Mouse (Mus musculus): ENCODE measurements around the gene Acsbg1.
A peak's percentile ranks its signal among the peaks of the same experiment; 100 is the strongest.

The Acsbg1 gene

DNA sequence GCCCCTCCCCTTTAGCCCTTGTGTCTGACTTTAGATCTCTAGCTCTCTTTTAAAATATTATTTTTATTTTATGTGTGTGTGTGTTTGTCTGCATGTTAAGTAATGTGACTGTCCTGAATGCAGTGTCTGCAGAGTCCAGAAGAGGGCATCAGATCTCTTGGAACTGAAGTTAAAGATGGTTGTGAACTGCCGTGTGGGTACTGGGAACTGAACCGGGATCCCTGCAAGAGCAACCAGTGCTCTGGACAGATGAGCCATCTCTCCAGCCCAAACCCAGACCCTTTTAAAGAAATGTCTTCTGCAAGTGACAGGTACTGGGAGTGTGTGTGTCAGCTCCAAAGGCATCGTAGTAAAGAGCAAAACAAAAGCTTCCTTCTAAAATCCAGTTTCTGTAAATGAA is 4.4 kb upstream of the Acsbg1 start:
- DNase-seq: no peak

- no peak for DNase-seq
These were observed 2.7 kb upstream of the Acsbg1 start for GRCm38 (mm10) chr9:54664358-54664757.

GRCm38 (mm10) chr9:54658773-54659172 is 2.9 kb downstream of the Acsbg1 start:
- DNase-seq: no peak

- no peak for DNase-seq
These were observed 5.3 kb downstream of the Acsbg1 start for GRCm38 (mm10) chr9:54656402-54656801.

GRCm38 (mm10) chr9:54655846-54656245 is 5.8 kb downstream of the Acsbg1 start:
- DNase-seq: no peak

GRCm38 (mm10) chr9:54652778-54653177 is 8.9 kb downstream of the Acsbg1 start:
- no peak for DNase-seq

DNA sequence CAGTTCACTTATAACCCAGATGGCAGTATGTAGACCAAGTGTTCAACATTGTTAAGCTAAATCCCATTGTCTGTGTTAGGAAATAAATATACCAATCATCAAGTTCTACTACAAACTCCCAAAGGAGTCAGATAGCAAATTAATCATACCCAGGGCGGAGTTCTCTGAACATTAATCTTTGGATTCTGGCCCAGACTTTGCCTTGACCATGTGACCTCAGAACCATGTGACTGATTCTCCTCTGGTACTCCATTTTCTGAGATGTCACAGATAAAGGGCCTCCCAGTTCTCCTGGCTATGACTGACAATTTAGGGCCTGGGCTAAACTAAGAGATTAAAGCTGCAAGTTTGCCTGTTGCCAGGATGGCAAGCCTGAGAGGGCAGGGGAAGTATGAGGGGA is 12.3 kb downstream of the Acsbg1 start:
- no peak for DNase-seq

- DNase-seq: no peak
These were observed 14.2 kb downstream of the Acsbg1 start for GRCm38 (mm10) chr9:54647456-54647855.

DNA sequence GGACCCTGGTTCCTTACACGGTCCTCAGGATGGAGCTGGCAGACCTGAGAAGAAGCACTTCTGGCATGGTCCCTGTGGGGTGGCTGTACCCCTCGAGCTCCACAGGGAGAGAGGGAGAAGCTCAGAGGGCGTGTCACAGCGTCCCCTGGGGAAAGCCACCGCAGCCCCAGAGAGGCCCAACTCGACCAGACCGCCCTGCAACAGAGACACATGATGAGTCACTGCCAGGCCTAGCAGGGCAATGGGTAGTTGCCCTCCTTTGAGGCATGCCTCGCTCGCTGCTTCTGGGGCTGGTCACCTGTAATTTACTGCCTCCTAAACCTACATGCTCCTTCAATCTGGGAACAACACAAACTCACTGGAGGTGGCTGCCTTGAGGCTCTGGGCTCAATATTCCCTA is 15.4 kb downstream of the Acsbg1 start:
- no peak for DNase-seq

DNA sequence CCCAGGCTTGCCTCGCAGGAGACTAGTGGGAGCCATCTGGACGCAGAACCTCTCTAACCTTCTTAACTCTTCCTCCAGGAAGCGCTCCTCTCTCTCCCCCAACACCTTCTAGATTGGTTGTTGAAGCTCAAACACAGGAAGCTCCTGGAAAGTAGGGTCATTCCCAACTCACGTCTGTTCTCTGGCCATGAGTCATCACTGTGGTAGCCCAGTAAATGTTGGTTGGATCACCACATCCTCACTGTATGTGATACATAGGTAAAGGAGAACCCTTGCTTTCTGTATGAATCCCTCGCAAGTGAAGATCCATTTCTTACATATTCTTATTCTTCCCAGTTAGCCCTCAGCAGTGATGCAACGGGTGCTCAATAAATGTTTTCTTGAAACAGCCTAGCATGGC is 16.1 kb downstream of the Acsbg1 start:
- DNase-seq: no peak

- no peak for DNase-seq
These were observed 18.5 kb downstream of the Acsbg1 start for GRCm38 (mm10) chr9:54643179-54643578.

GRCm38 (mm10) chr9:54642556-54642955 is 19.1 kb downstream of the Acsbg1 start:
- no peak for DNase-seq

DNA sequence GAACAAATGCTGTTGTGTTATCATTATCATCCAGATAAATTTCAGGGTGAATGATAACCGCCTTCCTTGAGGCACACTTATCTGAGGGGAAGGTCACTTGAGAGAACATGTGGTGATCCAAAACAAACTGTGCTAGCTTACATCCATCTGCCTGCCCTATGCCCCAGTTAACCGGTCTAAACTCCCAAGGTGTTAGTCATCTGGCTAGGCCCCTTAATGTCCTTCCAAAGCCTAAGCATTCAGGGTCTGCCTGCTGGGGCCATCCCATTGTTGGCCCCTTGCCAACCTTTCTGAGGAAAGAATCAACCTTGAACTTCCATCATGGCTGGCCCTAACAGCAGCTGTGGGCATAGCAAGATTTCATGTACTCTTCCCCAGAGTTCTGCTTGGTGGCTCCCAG is 19.5 kb downstream of the Acsbg1 start:
- DNase-seq: no peak

DNA sequence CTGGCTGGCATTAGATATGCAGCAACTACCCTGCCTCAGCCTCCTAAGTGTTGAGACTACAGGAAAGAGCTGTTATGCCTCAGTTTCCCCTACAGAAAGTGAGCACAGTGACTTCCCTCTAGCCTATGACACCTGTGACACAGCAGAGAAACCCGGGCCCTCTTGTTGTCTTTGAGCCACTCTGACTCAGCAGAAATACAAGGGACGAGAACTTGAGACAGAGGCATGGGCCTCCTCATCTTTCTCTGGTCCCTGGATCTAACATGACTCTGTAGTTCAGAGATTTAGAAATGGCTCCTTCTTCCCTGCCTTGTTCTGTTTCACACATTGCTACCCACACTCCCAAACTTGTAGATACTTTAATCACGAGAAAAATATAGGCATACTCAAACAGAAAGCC is 20.1 kb downstream of the Acsbg1 start:
- no peak for DNase-seq

GRCm38 (mm10) chr9:54639192-54639591 is 22.5 kb downstream of the Acsbg1 start:
- DNase-seq: no peak

- DNase-seq: no peak
These were observed 24.0 kb downstream of the Acsbg1 start for GRCm38 (mm10) chr9:54637510-54638314.

GRCm38 (mm10) chr9:54633401-54633800 is 28.3 kb downstream of the Acsbg1 start:
- DNase-seq: no peak

GRCm38 (mm10) chr9:54630905-54631304 is 30.8 kb downstream of the Acsbg1 start:
- DNase-seq: no peak

DNA sequence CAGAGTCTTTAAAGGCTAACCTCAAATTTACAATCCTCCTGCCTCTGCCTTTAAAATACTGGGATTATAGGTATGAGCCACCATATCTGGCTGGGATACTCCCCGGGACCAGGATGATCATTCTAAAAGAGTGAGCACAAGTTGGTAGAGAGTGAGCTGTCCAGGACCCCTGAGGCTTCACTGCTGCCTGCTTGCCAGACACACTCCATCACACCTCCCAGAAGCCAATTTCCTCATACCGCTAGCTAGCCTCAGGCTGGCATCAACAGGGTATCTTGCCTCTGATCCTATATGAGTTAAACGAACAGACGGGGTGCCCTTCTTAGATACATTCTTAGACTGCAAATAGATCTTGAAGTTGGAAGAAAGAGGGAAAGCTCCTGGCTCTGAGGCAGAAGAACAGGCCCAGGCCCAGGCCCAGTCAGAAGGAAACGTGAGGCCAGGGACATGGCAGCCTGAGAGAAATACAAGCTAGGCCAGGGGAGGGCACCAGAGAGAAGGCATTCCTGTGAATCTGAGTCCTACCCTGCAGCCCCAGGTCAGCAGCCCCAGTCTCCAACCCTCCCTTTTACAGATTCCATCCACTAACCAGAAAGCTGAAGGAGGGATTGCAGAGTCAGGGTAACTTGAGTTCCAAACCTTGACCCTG is 31.9 kb downstream of the Acsbg1 start:
- DNase-seq: no peak

GRCm38 (mm10) chr9:54628752-54629151 is 32.9 kb downstream of the Acsbg1 start:
- DNase-seq: no peak

DNA sequence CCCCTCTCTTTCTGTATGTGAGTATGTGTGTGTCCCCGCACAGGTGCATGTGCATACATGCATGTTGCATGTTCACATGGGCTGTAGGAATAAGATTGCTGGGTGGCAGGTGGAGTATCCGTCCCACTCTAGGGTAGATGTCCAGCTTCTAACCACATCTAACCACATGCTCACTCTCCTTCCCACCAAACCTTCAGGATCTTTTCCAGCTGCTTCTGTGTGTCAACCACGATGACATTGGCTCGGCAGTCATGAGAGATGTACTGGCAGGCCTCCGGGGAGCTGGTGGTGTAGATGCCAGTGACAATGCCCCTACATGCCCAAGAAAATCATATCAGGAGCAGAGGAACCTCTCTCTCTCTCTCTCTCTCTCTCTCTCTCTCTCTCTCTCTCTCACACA is 34.4 kb downstream of the Acsbg1 start:
- no peak for DNase-seq

DNA sequence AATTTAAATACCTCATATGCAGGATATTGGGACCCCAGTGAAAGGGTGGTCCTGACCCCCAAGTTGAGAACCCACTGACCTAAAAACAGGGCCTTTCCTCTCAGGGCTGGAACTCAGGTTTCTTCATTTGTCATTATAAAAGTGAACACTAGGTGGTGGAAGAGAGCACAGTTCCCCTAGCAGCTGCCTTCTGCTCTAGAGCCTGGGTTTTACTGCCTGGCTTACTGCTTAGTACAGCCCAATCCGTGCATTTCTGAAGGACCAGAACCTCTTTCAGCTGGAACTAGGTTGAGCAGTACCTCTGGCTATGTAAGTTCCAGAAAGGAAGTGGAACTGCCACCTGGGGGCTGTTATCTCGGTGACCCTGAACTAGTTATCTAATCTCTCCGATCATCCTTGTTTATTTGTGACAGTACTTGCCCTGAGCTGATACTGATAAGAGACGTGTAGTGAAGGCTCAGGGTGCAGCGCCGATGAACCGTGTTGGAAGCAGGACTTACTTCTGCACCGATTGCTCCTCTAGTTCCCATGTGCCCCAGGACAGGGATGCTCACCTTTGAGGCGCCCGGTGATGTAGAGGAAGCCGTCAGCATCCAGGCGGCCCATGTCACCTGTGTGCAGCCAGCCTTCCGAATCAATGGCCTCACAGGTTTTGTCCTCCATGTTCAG is 47.4 kb downstream of the Acsbg1 start:
- DNase-seq: peak; percentile 26

DNA sequence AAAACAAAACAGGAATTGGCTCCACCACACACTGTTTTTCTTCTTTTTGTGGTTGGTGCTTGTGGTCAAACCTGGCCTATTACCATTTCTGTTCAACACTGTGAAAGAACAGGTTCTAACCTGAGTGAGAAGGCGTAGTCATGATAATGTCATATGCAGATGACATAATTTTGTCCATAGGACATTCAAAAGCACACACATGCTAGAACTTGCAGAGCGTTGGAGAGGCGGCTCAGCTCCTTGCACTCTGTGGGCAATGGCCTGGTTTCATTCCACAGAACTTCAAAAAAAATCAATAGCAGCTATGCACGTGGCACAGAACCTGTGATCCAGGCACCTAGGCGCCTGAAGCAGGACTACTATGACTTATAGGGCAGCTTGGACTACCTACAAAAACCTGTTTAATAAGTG is 48.9 kb downstream of the Acsbg1 start:
- DNase-seq: no peak

- DNase-seq: peak; percentile 79
These were observed 56.8 kb downstream of the Acsbg1 start for GRCm38 (mm10) chr9:54604886-54605285.

Measured in kidney, postnatal 10 days (tissue).